12 mouse cellular contexts compared by ENCODE assay signal in the genomic region with DNA sequence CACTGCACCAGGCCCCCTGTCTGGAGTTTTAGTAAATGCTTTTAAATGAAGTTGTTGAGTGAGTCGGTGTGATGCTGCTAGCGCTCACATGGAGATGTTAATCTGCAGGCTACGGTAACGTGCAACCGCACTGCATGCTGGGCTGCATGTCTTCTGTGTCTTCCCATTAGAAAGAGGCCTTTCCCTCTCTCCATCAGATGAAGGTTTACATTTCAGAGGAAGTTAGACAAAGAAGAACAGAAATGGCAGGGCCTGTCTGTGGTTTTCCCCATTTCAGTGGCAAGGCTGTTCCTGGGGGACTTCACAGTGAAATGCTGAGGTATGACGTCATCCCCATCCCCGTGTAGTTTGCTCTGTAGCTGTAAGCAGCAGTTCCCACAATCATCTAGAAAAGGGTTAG. TPM values are rescaled to one million over a fixed set of nuclear protein-coding genes. Genes with fewer than 3 reads are reported as not detected.
A peak's percentile ranks its signal among the peaks of the same experiment; 100 is the strongest.
DNase-seq lines count a peak whose midpoint lies in the region; ATAC-seq and TF ChIP-seq lines count a peak whose summit lies in the region.
"Had no signal": no experiment of that assay in that cellular context is flagged by ENCODE, and none has a peak within 500 bp of the region (broad histone marks: within the 10 kb centered on the region; RNA-seq: fewer than 3 reads in every experiment).

No protein-coding gene starts in this region.

- no peaks in the 10 kb centered on the region for H3K9me3 ChIP-seq in lung, embryonic 14.5 days (ENCODE audit: low read depth, low read length)
- H3K9me3 ChIP-seq: forebrain, embryonic 12.5 days; hindbrain, embryonic 10.5 days; neural tube, embryonic 12.5 days had no signal

- 39% methylated on average over 7 of the region's 7 CpGs for WGBS in lung, embryonic 14.5 days

- H3K4me1 ChIP-seq in lung, embryonic 14.5 days (ENCODE audit: insufficient read depth) = peaks cover 6% of the 10 kb centered on the region
- H3K4me1 ChIP-seq: neural tube, embryonic 12.5 days had no signal

- H3K27me3 ChIP-seq in lung, embryonic 14.5 days (ENCODE audit: insufficient read depth, low read length) = no peaks in the 10 kb centered on the region
- H3K27me3 ChIP-seq: forebrain, embryonic 12.5 days; neural tube, embryonic 12.5 days had no signal

- H3K9ac ChIP-seq in lung, embryonic 14.5 days = 0 out of 2 replicates have a peak overlapping the region, but pooled peaks have one; percentile 16
- H3K9ac ChIP-seq: forebrain, embryonic 12.5 days; neural tube, embryonic 12.5 days had no signal

- 0 out of 2 replicates have a peak overlapping the region, but pooled peaks have one; percentile 32 for H3K27ac ChIP-seq in lung, embryonic 14.5 days (ENCODE audit: low read depth)
- H3K27ac ChIP-seq: forebrain, embryonic 12.5 days; hindbrain, embryonic 10.5 days; neural tube, embryonic 12.5 days had no signal

- no peak for TF ChIP-seq CTCF in lung, embryonic 14.5 days (IDR thresholded peaks at IDR 0.05; ENCODE audit: low read depth)

- peak; percentile 42 for DNase-seq in lung, embryonic 14.5 days
- DNase-seq in lung, postnatal 25 days (ENCODE audit: low spot score) = no peak
- DNase-seq in CD4-positive helper T cell, adult 2 months (ENCODE audit: low read depth, low spot score) = peak; percentile 34
- peak; percentile 15 for DNase-seq in ES-CJ7 (ENCODE audit: low read depth, low spot score)
- no peak for DNase-seq in embryo, embryonic 11 days
- no peak for DNase-seq in adrenal gland, postnatal 4 days (ENCODE audit: low spot score in 2 of 2)
- DNase-seq: lung, postnatal 36 days; right cerebral cortex, postnatal 4 days had no signal

- ATAC-seq in lung, embryonic 14.5 days (ENCODE audit: insufficient read depth) = no peak
- ATAC-seq in megakaryocyte progenitor cell, adult 5-6 weeks (replicated peaks; ENCODE audit: poor library complexity) = 0 out of 2 replicates have a peak, but pooled peaks have one; percentile 12

- no peak overlapping the region for H3K4me2 ChIP-seq in lung, embryonic 14.5 days
- H3K4me2 ChIP-seq: forebrain, embryonic 12.5 days; neural tube, embryonic 12.5 days had no signal

- H3K36me3 ChIP-seq in lung, embryonic 14.5 days (ENCODE audit: insufficient read depth) = no peaks in the 10 kb centered on the region
- H3K36me3 ChIP-seq: forebrain, embryonic 12.5 days; hindbrain, embryonic 10.5 days; neural tube, embryonic 12.5 days had no signal

- H3K4me3 ChIP-seq in lung, embryonic 14.5 days (ENCODE audit: low read depth, low read length) = no peak overlapping the region
- H3K4me3 ChIP-seq: forebrain, embryonic 12.5 days; hindbrain, embryonic 10.5 days; neural tube, embryonic 12.5 days had no signal

RNA-seq across cellular contexts. Expression of a gene that starts 23.9 kb away (rescaled TPM):
- 18.0 and 21.5 TPM in 2 replicates for polyA plus RNA-seq in lung, embryonic 14.5 days (2014; fragmentation: Nextera tagmentation; extraction: Ambion mirVana)
- 3.0 and 5.1 TPM in 2 replicates for total RNA-seq in megakaryocyte progenitor cell, adult 5-6 weeks (2015)
- total RNA-seq in megakaryocyte progenitor cell, adult 5-6 weeks (2017) = 2.2 and 3.0 TPM in 2 replicates
- total RNA-seq in adrenal gland, postnatal 4 days (2021) = 1 to 10 TPM; 4.4 to 5.7 TPM

RNA-seq across cellular contexts. Expression of a gene that starts 50.9 kb away (rescaled TPM):
- 145 and 146 TPM in 2 replicates for polyA plus RNA-seq in lung, embryonic 14.5 days (2014; fragmentation: Nextera tagmentation; extraction: Ambion mirVana)
- 147 and 161 TPM in 2 replicates for total RNA-seq in megakaryocyte progenitor cell, adult 5-6 weeks (2015)
- total RNA-seq in megakaryocyte progenitor cell, adult 5-6 weeks (2017) = 52.8 and 63.7 TPM in 2 replicates
- total RNA-seq in adrenal gland, postnatal 4 days (2021) = 10 to 100 TPM; 88.2 to 89.0 TPM

Comparison
In these comparisons a context has a peak if more than half of its experiments do, and no peak if none do; other contexts are left out.
1. DNase-seq: peak in lung, embryonic 14.5 days (single experiment), CD4-positive helper T cell, adult 2 months (single experiment) and ES-CJ7 (single experiment); none in lung, postnatal 25 days (single experiment), embryo, embryonic 11 days (single experiment) and adrenal gland, postnatal 4 days (0 of 2).